Mouse (Mus musculus): ENCODE measurements around the gene Slamf6. TPM values are rescaled to one million over a fixed set of nuclear protein-coding genes. Genes with fewer than 3 reads are reported as not detected.
"Not testable (repeated sequence)": the region's sequence is repeated elsewhere in the genome, so short reads cannot be mapped to it uniquely, and the experiment has no call there.

Gene Slamf6
- total RNA-seq, 2 experiments from 2014 or later = 0.11 to 0.16 TPM

- intact Hi-C loops (cut with DNase I) = no loop called here
- DNase-seq (ENCODE audit: low spot score in 2 of 2) = no peak
Measured at GRCm38 (mm10) chr1:171948946-171949508, 31.7 kb downstream of the Slamf6 start.

DNA sequence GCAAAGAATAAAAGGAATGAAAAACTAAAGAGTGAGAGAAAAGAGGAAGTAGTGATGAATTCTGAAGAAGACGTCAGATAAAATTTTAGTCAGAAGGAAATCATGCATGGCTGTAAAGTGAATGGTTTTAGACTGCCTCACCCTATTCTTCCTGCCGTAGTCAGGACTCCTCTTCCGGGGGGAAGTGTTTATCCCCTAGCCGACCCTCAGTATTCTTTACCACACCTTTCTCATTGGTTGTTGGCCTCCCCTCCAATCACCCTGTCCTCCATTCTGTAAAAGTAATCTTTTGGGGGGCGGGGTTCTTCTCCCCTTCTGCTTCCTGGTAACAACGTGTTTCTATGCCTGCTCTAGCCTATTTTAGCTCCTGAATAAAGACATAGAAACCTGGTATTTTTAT, 37.8 kb downstream of the Slamf6 start:
- no peak for DNase-seq (ENCODE audit: low spot score in 2 of 2)
- intact Hi-C loops (cut with DNase I) = no loop called here

DNA sequence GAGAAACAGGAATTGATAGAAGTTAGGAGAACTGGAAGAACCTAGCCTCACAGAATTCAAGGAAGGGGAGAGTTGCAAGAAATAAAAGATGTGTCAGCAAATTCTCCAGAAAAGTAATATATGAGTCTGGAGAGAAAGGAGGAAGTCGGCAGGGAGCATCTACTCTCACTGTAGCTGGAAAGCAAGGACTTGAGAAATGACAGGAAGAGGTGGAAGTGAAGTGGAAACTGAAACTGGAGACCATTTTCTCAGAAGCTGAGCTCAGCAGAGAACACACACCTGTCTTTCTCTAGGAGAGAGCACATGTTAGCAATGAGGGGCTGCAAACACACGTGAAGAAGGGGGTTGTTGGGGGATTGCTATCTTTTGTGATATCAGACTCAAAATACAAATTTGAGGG, 40.1 kb downstream of the Slamf6 start:
- intact Hi-C loops (cut with DNase I) = no loop called here
- no peak for DNase-seq (ENCODE audit: low spot score in 2 of 2)

GRCm38 (mm10) chr1:171960726-171961125, 43.4 kb downstream of the Slamf6 start:
- intact Hi-C loops (cut with DNase I) = no loop called here

DNA sequence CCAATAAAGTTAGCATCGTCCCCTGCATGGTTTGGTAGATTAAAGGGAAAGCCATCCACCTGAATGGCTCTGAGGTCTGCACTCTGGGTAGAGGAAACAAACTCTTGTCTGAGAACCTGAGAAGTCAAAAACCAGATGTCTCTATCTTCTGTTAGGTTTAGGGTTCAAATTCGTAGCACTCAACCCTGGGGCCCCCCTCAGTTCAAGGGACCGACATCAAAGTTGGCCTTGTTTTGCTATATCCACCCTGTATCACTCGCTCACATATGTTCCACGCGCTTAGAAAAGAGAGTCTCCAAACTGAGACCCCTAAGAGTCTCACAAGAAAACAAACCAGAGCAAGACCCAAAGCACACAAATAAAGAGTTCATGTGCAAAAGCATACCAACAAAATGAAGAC, 44.4 kb downstream of the Slamf6 start:
- intact Hi-C loops (cut with DNase I) = no loop called here

More at GRCm38 (mm10) chr1:171960726-171961125, 43.4 kb downstream of the Slamf6 start:
- no peak for DNase-seq (ENCODE audit: low spot score in 2 of 2)

GRCm38 (mm10) chr1:171963613-171964012, 46.3 kb downstream of the Slamf6 start:
- DNase-seq (ENCODE audit: low spot score in 2 of 2) = no peak
- intact Hi-C loops (cut with DNase I) = no loop called here

More for the DNA sequence above, 44.4 kb downstream of the Slamf6 start:
- no peak for DNase-seq (ENCODE audit: low spot score in 2 of 2)

DNA sequence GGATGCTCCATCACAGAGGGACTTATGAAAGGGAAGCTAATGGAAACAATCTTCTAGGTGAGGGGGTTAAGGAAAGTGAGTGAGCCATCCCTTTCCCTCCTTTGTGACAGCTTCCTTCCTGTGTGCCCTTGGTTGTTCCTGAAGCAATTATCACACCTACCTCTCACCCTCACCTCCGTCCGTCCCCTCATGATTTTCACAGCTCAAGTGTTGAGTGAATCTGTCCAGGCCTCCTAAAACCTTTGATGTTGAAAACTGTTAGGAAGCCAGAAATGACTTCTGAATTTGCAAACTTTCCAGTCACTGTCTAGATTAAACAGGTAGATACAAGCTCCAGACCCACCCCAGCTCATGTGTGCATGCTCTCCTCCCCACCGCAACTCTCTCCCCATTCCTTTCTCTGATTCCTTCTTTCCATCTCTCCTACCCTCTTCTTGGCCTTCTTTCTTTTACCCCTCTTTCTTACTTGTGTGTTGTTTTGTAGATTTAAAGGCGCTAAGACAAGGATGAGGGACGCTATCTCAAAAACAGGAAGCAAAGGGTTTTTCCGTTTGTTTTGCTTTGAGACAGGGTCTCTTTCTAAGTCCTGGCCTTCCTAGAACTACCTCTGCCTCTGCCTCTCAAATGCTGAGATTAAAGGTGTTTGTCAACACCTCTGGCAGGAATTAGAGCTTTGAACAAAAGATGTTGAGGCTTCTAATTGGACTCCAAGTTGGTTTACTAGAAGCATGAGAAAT, 48.9 kb downstream of the Slamf6 start:
- DNase-seq (ENCODE audit: low spot score in 2 of 2) = no peak
- intact Hi-C loops (cut with DNase I) = no loop called here

- intact Hi-C loops (cut with DNase I) = no loop called here
- no peak for DNase-seq (ENCODE audit: low spot score in 2 of 2)
Measured at GRCm38 (mm10) chr1:171969221-171969620, 51.9 kb downstream of the Slamf6 start.

GRCm38 (mm10) chr1:171970854-171971586, 53.7 kb downstream of the Slamf6 start:
- intact Hi-C loops (cut with DNase I) = no loop called here
- no peak for DNase-seq (ENCODE audit: low spot score in 2 of 2)

- intact Hi-C loops (cut with DNase I); DNase-seq (ENCODE audit: low spot score in 2 of 2): not testable (repeated sequence)
Measured at GRCm38 (mm10) chr1:171974361-171974760, 57.0 kb downstream of the Slamf6 start.

- no peak for DNase-seq (ENCODE audit: low spot score in 2 of 2)
- intact Hi-C loops (cut with DNase I) = no loop called here
Measured at GRCm38 (mm10) chr1:171975377-171975776, 58.1 kb downstream of the Slamf6 start.

- DNase-seq (ENCODE audit: low spot score in 2 of 2) = no peak
- intact Hi-C loops (cut with DNase I) = no loop called here
Measured at GRCm38 (mm10) chr1:171975831-171976230, 58.5 kb downstream of the Slamf6 start.

DNA sequence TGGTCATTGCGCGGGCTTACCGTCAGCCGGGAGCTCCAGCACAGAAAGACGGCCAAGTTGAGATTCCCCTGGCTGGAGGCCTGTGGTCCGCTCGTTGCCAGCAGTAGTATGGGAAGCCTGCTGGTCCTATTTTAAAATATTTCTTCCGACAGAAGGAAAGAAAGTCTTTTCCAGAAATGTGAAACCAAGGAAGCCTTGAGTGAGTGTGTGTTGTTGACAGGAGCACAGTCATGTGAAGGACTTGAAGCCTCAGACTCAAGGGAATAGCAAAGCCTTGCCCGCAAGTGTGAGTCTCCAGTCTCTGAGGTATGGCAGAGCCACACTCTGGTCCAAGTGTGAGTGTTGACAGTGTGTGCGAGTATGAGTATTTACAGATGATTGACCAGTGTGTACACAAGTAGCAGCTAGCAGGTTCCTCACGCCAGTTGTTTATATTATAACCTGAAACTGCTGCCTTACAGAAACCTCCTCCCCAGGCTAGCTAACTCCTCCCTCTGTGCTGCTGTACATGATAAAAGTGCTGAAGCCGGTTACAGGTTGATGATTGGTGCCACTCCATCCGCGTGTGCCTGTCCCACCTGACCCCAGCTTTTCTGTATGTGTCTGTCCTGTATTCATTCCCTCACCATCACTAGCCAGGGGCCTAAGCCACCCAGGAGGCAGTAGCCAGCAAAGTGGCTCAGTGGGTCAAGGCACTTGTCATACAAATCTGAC, 59.7 kb downstream of the Slamf6 start:
- intact Hi-C loops (cut with DNase I) = no loop called here

DNA sequence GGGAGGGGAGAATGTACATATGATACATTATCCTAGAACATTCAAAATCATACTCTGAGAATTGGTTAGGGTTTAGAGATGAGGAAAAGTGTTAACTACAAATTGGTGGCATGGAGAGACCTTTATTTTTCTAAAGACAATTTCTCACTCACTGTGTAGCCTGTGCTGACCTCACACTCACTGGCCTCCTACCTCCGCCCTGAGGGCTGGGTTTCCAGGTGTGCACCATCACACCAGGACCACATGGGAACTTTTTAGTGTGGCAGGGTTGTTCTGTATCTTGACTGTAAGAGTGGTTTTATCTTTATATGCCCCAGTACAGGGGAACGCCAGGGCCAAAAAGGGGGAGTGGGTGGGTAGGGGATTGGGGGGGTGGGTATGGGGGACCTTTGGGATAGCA, 60.6 kb downstream of the Slamf6 start:
- no peak for DNase-seq (ENCODE audit: low spot score in 2 of 2)
- intact Hi-C loops (cut with DNase I) = no loop called here

More for the DNA sequence above, 59.7 kb downstream of the Slamf6 start:
- no peak for DNase-seq (ENCODE audit: low spot score in 2 of 2)

DNA sequence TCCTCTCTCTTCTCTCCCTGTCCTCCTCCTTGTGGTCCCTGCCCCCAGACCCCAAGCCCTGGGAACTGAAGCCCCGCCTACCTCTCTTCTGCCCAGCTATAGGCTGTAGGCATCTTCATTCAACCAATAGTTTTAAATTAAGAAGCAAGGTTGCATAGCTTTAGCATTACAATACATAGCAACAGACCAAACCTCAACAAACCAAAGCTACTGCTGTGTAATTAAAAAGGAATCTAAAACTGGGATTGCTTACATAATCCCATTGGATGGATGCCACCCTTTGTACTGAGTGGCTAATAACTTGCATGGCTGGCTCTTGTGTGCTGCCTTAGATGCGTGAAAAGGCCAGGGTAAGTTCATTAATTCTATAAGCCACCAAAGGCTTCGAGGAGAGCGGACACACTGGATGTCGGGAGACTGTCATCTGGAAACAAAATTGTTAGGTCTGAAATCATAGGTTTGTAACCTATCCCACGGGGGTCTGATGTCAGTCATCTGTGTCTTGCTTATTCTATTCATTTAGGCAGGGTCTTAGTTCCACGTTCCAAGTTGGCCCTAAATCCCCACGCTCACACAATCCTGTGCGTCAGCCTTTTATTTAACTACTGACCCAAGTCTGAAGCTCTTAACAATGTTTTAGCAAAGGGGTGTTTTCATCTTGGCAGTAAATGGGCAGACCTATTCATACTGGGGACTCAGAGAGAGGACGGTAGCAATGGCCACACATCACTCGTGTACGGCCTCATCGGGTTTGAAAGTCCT, 62.8 kb downstream of the Slamf6 start:
- intact Hi-C loops (cut with DNase I) = no loop called here
- no peak for DNase-seq (ENCODE audit: low spot score in 2 of 2)

DNA sequence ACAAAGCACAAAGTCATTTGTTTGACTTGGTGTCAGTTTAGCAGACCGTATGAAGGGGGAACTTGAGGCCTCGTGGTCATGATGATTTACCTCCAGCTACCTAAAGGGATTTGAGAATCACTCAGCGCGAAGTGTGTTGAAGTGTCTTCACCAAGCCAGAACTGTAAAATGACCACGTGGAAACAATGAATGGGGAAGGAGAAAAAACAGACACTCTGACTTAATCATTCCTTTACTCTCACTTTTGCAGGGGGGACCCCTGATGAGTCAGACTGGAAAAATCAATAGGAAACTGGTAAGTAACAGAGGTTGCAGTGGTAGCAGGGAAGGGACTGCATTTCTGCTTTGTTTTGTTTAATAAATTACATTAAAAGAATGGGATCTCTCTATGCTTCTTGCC, 64.9 kb downstream of the Slamf6 start:
- intact Hi-C loops (cut with DNase I) = no loop called here
- DNase-seq (ENCODE audit: low spot score in 2 of 2) = no peak

DNA sequence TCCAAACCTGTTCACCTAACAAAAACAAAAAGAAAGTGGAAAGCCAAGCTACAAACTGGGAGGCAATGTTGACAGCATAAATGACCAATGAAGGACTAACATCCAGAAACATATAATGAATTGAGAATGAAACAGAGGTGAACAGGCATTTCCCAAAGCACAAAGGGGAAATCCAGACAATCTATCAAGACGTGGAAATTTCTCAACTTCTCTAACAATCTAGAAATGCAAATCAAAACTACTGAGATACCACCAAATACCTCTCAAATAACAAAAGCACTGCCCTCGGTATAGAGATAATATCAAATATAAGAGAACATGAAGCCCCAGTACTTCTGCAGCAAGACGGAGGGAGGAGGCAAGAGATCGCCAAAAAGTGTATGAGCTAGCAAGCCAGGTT, 65.4 kb downstream of the Slamf6 start:
- DNase-seq (ENCODE audit: low spot score in 2 of 2) = no peak
- intact Hi-C loops (cut with DNase I) = no loop called here

- intact Hi-C loops (cut with DNase I) = no loop called here
- DNase-seq (ENCODE audit: low spot score in 2 of 2) = no peak
Measured at GRCm38 (mm10) chr1:171983372-171984001, 66.2 kb downstream of the Slamf6 start.

DNA sequence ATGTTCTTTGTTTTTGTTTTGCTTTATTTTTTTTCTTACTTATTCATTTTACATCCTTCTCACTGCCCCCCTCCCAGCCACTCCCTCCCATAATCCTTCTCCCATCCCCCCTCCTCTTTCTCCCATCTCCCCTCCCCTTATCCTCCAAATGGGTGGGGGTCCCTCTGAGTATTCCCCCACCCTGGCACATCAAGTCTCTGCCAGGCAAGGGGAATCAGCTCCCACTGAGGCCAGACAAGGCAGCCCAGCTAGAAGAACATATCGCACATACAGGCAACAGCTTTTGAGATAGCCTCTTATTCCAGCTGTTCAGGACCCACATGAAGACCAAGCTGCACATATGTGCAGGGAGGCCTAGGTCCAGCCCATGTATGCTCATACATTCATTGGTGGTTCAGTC, 66.8 kb downstream of the Slamf6 start:
- intact Hi-C loops (cut with DNase I) = no loop called here
- DNase-seq (ENCODE audit: low spot score in 2 of 2) = no peak
